Mouse (Mus musculus): ENCODE measurements around the gene Dcaf5. TPM values are rescaled to one million over a fixed set of nuclear protein-coding genes. Genes with fewer than 3 reads are reported as not detected.

Gene Dcaf5
- polyA plus RNA-seq, 1 experiment = 14.4 TPM

- TF ChIP-seq GATA1 (IDR thresholded peaks at IDR 0.05; ENCODE audit: low read length) = no peak
Observed at GRCm38 (mm10) chr12:80324051-80324784, 112.2 kb downstream of the Dcaf5 start.

GRCm38 (mm10) chr12:80323371-80324050 is 112.9 kb downstream of the Dcaf5 start:
- TF ChIP-seq GATA1 (IDR thresholded peaks at IDR 0.05; ENCODE audit: low read length) = no peak

GRCm38 (mm10) chr12:80322494-80322893 is 113.9 kb downstream of the Dcaf5 start:
- no peak for TF ChIP-seq GATA1 (IDR thresholded peaks at IDR 0.05; ENCODE audit: low read length)

DNA sequence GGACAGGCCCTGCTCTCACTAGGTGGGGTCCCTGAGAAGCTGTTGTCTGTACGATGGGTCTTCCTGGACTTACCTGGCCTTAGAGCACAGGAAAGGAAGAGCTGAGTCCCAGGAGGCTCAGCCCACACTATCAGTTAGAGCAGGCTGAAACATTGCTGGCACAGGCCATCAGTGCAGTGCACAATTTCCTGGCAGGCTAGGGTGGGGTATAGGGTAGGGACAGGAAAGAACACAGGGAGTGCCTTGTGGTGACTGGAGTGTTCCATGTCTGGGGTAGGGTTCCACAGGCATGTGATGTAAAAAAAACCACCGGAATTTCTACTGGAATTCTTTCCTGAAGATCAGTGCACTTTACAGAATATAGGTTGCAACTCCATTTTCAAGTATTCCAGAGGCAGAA is 117.3 kb downstream of the Dcaf5 start:
- TF ChIP-seq GATA1 (IDR thresholded peaks at IDR 0.05; ENCODE audit: low read length) = no peak

GRCm38 (mm10) chr12:80315321-80315720 is 121.1 kb downstream of the Dcaf5 start:
- TF ChIP-seq GATA1 (IDR thresholded peaks at IDR 0.05; ENCODE audit: low read length) = no peak

DNA sequence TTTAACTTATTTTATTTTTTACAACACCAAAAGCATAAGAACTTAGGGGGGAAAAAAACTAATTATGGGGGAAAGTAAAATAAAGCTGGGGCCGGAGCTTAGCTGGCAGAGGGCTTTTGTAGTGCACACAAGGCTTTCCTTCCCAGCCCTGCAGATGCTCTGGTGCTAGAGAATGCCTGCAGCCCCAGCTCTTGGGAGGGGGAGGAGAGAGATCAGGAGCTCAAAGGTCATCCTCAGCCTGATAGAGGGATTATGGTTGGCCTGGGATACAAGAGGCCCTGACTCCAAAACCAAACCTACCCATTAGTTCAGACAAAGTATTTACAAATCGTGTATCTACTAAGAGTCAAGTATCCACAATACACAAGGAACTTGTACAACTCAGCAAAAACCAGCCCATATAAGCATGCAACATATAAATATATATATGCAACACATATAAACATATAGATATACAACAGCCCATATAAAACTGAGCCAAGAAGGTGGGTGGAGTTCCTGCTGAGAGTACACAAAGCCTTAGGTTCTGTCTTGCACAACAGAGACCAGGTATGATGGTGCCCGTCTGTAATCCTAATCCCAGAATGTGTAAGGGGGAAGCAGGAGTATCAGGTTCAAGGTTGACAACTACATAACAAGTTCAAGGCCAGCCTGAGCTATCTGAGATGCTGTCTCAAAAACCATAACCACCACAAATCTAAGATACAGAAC is 124.3 kb downstream of the Dcaf5 start:
- no peak for TF ChIP-seq GATA1 (IDR thresholded peaks at IDR 0.05; ENCODE audit: low read length)

DNA sequence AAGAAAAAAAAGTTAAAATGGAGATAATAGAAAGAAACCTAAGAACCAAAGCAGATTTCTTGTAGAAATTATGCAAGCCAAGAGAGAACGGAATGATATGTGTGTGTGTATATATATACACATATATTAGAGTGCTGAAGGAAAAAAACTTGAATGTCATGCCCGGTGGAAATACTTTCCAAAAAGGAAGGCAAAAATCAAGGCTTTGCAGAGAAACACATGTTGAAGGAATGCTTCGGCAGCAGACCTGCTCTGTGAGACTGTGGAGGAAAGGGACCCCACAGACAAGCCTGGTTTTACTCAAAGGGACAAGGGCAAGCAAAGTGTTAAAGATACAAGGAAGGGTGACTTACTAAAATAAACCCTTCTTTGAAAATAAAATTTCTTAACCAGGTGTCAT is 128.8 kb downstream of the Dcaf5 start:
- no peak for TF ChIP-seq GATA1 (IDR thresholded peaks at IDR 0.05; ENCODE audit: low read length)

DNA sequence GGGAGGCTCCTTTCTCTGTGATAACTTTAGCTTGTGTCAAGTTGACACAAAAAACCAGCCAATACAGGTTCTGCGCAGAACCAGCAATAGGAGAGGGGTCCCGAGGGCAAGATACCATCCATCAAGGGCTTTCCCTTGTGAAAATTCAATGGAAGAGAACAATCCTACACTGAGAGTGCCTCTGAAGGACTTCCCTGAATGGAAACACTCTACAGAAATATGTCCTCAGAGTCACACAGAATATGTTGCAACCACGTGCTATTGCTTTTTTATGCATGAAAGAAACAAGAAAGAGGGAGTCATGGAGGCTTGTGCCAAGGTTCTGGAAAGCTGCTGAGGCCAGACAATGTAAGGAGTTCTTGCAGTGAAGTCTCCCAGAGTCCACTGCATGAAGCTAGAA is 131.9 kb downstream of the Dcaf5 start:
- no peak for TF ChIP-seq GATA1 (IDR thresholded peaks at IDR 0.05; ENCODE audit: low read length)

GRCm38 (mm10) chr12:80300833-80301456 is 135.5 kb downstream of the Dcaf5 start:
- no peak for TF ChIP-seq GATA1 (IDR thresholded peaks at IDR 0.05; ENCODE audit: low read length)

DNA sequence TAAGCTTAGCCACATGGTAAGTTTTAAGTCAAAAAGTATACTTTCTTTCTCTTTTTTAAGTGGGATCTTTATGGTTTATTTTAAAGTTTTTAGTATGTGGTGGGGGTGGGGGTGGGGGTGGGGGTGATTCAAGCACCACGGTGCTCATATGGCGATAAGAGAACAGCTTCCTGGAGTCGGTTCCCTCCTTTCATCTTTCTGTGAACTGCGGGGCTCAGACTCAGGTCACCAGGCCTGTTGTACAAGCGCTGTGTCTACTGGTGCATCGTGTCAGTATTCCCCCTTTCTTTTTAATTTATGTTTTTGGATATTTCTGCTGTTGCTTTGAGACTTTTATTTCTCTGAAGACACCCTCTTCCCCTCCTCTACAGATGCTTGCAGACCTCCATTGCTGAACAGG is 137.7 kb downstream of the Dcaf5 start:
- TF ChIP-seq GATA1 (IDR thresholded peaks at IDR 0.05; ENCODE audit: low read length) = no peak

DNA sequence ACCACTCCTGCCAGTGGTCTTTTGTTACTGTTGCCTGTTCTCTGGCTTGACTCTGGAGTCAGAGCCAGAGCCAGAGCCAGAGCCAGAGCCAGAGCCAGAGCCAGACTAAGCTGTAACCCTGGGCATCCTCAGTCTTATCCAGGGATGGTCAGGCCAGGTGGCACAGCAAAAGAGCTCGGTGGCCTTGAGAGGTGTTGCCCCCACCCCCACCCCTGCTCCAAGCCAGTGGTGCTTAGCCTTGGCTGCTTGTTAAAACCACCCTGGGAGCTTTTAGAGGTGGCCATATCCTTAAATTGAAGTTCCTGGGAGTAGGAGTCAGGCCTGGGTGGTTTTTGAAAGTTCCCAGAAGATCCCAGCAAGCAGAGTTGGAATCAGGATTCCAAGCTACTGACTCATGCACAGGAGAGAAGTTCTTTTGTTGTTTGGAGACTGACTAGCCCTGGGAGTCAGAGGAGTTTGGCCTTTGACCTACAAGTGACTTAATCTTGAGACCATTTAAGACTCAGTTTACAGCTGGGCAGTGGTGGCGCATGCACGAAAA is 144.4 kb downstream of the Dcaf5 start:
- TF ChIP-seq GATA1 (IDR thresholded peaks at IDR 0.05; ENCODE audit: low read length) = no peak

GRCm38 (mm10) chr12:80290964-80291363 is 145.4 kb downstream of the Dcaf5 start:
- no peak for TF ChIP-seq GATA1 (IDR thresholded peaks at IDR 0.05; ENCODE audit: low read length)

- no peak for TF ChIP-seq GATA1 (IDR thresholded peaks at IDR 0.05; ENCODE audit: low read length)
Observed at GRCm38 (mm10) chr12:80290483-80290882, 145.9 kb downstream of the Dcaf5 start.

- TF ChIP-seq GATA1 (IDR thresholded peaks at IDR 0.05; ENCODE audit: low read length) = no peak
Observed at GRCm38 (mm10) chr12:80289722-80290121, 146.7 kb downstream of the Dcaf5 start.

DNA sequence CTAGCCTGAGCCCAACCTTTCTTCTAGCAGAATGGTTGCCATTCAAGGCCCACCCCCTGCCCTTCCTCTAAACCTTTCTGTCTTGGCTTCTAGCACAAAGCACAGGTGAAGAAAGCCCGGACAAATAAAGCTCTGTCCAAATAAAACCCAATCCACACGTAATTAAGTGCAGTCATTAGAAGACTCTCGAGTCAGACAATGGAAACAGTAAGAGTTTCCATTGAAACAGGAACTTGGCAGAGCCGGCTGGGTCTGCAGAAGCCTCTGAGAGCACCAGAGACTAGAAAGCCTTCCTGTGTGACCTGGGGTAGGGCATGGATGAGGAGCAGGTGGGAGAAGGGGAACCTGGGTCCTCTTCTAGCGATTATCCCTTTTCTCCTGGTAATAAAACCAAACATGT is 150.5 kb downstream of the Dcaf5 start:
- TF ChIP-seq GATA1 (IDR thresholded peaks at IDR 0.05; ENCODE audit: low read length) = no peak

Other genes starting within 250 kb of the Dcaf5 start
- gene Actn1, start 176.2 kb downstream of the Dcaf5 start, polyA plus RNA-seq (2012) = 0.49 and 0.89 TPM in 2 replicates
- gene Exd2, start 26.5 kb upstream of the Dcaf5 start, polyA plus RNA-seq (2012) = 2.0 and 3.0 TPM in 2 replicates
- not detected in 2 replicates for gene Galnt16, start 81.7 kb upstream of the Dcaf5 start, polyA plus RNA-seq (2012)
- 15.7 and 17.9 TPM in 2 replicates for gene Slc39a9, start 207.3 kb upstream of the Dcaf5 start, polyA plus RNA-seq (2012)
- 20.0 and 67.6 TPM in 2 replicates for gene Erh, start 207.7 kb upstream of the Dcaf5 start, polyA plus RNA-seq (2012)